Mouse (Mus musculus) myocyte (in vitro differentiated cells): ENCODE measurements at regions not wholly inside any gene's neighbourhood (a gene's known extent, or its start where the extent isn't known, plus 50 kb on each side); places are given as distances from the start of the nearest gene placed in this dataset.

Experiments
- H3K27me3 ChIP-seq: one replicate; pipeline ENCODE4 v1.6.1; 2011; ENCODE audit not compliant: control insufficient read depth, insufficient read depth, insufficient read length
- H3K36me3 ChIP-seq: one replicate; pipeline ENCODE4 v1.6.1; 2011; ENCODE audit not compliant: control insufficient read depth, insufficient read depth
- H3K4me2 ChIP-seq: one replicate; pipeline ENCODE4 v1.6.1; 2011; ENCODE audit warnings: low read depth, control low read depth
- H3K4me3 ChIP-seq: one replicate; pipeline ENCODE4 v1.5.1; 2011; ENCODE audit warnings: mild to moderate bottlenecking, control low read depth, moderate library complexity
- H3K79me2 ChIP-seq: one replicate; pipeline ENCODE4 v1.6.1; 2011; ENCODE audit not compliant: control insufficient read depth, insufficient read depth
- H3ac ChIP-seq: one replicate; pipeline ENCODE4 v1.6.1; 2011; ENCODE audit not compliant: control insufficient read depth, insufficient read length
- CEBPB ChIP-seq: IDR thresholded peaks from 2 replicates; pipeline ENCODE4 v1.6.1; 2011; ENCODE audit warnings: mild to moderate bottlenecking, moderate library complexity; ENCODE audit not compliant: poor library complexity, insufficient read depth, severe bottlenecking
- E2F4 ChIP-seq: IDR thresholded peaks from one replicate; pipeline ENCODE4 v1.6.1; 2011; ENCODE audit warnings: mild to moderate bottlenecking, control low read depth, moderate library complexity; ENCODE audit not compliant: insufficient read depth
- MAX ChIP-seq: IDR thresholded peaks from one replicate; pipeline ENCODE4 v1.6.1; 2011; ENCODE audit warnings: low read depth, mild to moderate bottlenecking, control low read depth
- MYOD1 ChIP-seq, 3 experiments: IDR thresholded peaks; one replicate each; pipeline ENCODE4 v1.6.1; 2011; ENCODE audit warnings: control low read depth in 2 of 3, low read depth in 2 of 3, mild to moderate bottlenecking in 2 of 3, moderate library complexity in 1 of 3; ENCODE audit not compliant: insufficient read length in 2 of 3, control insufficient read depth in 1 of 3
- MYOG ChIP-seq, 3 experiments: IDR thresholded peaks; one replicate each; pipeline ENCODE4 v1.6.1; 2011; ENCODE audit warnings: control low read depth in 2 of 3, low read depth in 2 of 3, mild to moderate bottlenecking in 2 of 3; ENCODE audit not compliant: insufficient read length in 2 of 3, control insufficient read depth in 1 of 3, insufficient read depth in 1 of 3
- POLR2A ChIP-seq: IDR thresholded peaks from one replicate; pipeline ENCODE4 v1.6.1; 2011; ENCODE audit warnings: low read depth, mild to moderate bottlenecking, control low read depth, moderate library complexity; ENCODE audit not compliant: insufficient read length
- POLR2AphosphoS2 ChIP-seq: IDR thresholded peaks from one replicate; pipeline ENCODE4 v1.6.1; 2011; ENCODE audit warnings: low read depth, control low read depth; ENCODE audit not compliant: insufficient read length
- REST ChIP-seq: IDR thresholded peaks from one replicate; pipeline ENCODE4 v1.6.1; 2011; ENCODE audit warnings: mild to moderate bottlenecking, control low read depth, moderate library complexity; ENCODE audit not compliant: insufficient read depth, insufficient read length
- SRF ChIP-seq: IDR thresholded peaks from one replicate; pipeline ENCODE4 v1.6.1; 2011; ENCODE audit warnings: low read depth; ENCODE audit not compliant: control insufficient read depth, insufficient read length
- TCF12 ChIP-seq: IDR thresholded peaks from one replicate; pipeline ENCODE4 v1.6.1; 2011; ENCODE audit warnings: mild to moderate bottlenecking, control low read depth; ENCODE audit not compliant: poor library complexity, insufficient read depth, severe bottlenecking
- TCF3 ChIP-seq: IDR thresholded peaks from one replicate; pipeline ENCODE4 v1.6.1; 2011; ENCODE audit warnings: low read depth, control low read depth; ENCODE audit not compliant: insufficient read length
- USF1 ChIP-seq: IDR thresholded peaks from one replicate; pipeline ENCODE4 v1.6.1; 2011; ENCODE audit warnings: low read depth, mild to moderate bottlenecking, control low read depth, moderate library complexity

DNA sequence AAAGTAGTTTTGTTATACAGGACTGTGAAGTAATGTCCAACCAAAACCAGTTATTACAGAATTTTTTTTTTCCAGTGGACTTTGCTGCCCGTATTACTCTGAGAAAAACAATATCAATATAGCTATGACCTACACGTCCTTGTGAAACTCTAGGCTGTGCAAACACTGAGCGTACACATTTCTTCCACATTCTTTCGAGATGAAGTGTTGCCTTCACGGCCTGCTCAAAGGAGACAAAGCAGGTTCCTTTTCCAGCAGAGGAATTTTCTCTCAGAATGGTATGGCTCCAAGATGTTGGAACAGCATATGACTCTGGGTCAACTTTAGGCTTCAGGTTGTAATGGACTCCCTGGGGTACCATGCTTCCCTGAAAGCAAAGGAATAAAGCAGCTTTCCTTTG lies 463.6 kb downstream of the Epha4 start:
- H3K27me3 ChIP-seq = no peaks in the 10 kb centered on the region
- TF ChIP-seq TCF12 (no peak), USF1 (no peak), POLR2A (no peak), TCF3 (no peak), MAX (no peak), POLR2AphosphoS2 (no peak)
- no peak overlapping the region for H3K4me2 ChIP-seq

DNA sequence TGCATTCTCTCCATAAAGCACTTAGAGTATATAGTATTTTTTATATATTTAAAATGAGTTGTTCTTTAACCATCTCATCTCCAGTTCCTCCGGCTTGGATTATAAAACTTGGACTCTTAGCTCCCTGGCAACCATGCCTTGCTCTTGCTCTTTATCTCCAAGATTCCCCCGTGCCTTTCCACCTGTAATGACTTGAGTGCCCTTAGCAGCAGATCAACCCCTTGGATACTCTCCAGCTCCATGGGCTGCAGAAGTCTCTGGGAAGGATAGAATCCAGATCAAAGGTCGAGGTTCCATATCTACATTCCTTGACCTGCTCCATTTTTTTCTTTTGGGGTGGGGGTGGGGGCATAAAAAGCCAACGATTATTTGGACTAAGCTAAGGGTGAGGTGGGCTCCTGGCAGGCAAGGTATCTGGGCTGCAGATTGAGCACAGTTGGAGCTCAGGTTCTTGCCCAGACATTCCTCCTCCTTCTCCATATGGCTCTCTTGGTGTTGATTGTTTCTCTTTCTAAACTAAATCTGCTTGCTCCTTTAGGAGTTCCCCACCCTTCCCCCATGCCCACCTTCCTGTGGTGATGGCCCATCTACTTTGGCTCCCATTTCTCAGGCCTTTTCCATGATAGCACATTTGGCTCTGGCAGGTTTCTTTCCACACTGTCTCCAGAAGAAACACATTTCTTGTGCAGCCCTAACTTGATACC lies 460.9 kb downstream of the Epha4 start:
- Histone ChIP-seq H3ac (no peak overlapping the region), H3K79me2 (no peaks in the 10 kb centered on the region), H3K27me3 (no peaks in the 10 kb centered on the region), H3K4me2 (no peak overlapping the region), H3K36me3 (no peaks in the 10 kb centered on the region), H3K4me3 (no peak overlapping the region)
- TF ChIP-seq CEBPB (no peak), MYOG (IDR thresholded peaks at IDR 0.05; ENCODE audit: control insufficient read depth in 1 of 3, insufficient read depth in 1 of 3, insufficient read length in 2 of 3, low read depth in 2 of 3) (no peak), USF1 (no peak), TCF12 (no peak), POLR2AphosphoS2 (no peak), POLR2A (no peak), TCF3 (no peak)

More for the DNA sequence above, 463.6 kb downstream of the Epha4 start:
- Histone ChIP-seq H3K4me3 (no peak overlapping the region), H3K36me3 (no peaks in the 10 kb centered on the region), H3ac (no peak overlapping the region), H3K79me2 (no peaks in the 10 kb centered on the region)

DNA sequence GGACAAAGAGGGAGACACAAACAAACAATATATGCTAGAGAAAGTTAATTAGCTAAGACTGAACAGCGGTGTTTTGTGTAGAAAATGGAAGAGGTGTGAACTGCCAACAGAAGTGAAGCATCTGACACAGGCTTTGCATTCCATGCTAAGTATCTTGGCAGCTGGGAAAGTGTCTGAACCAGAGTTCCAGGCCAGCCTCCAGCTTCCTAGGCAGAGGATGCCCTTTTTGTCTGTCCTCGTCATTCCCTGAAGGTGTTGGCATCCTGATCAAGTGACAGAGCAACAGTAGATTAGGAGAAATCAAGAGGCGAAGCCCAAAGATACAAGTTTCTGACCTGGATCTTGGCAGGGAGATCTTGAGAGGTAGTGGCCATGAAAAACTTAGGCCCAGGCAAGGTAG lies 452.4 kb downstream of the Epha4 start:
- Histone ChIP-seq H3K27me3 (no peaks in the 10 kb centered on the region), H3K4me2 (no peak overlapping the region), H3K36me3 (no peaks in the 10 kb centered on the region), H3K4me3 (no peak overlapping the region), H3ac (no peak overlapping the region), H3K79me2 (no peaks in the 10 kb centered on the region)
- TF ChIP-seq CEBPB = no peak
- TF ChIP-seq TCF3 = no peak
- no peak for TF ChIP-seq POLR2A
- TF ChIP-seq TCF12 = no peak
- no peak for TF ChIP-seq MYOG (IDR thresholded peaks at IDR 0.05; ENCODE audit: control insufficient read depth in 1 of 3, insufficient read depth in 1 of 3, insufficient read length in 2 of 3, low read depth in 2 of 3)
- TF ChIP-seq POLR2AphosphoS2 = no peak

DNA sequence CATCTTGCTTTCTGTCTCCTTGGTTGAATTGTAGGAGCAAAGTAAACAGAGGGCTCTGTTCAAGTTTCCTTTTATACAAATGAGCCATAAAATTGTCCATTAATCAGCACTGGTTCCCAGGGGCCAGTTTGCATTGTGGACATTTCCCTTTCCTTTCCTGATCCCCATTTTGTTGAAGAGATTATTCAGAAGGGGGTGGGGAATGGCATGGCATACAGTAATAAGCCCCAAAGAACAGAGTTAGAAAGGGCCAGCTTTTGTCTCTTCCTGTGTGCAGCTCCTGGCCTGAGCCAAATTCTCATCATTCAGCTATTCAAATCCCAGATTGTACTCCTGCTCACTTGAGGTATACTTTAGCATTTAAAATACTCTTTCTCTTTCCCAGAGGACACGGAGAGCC lies 441.8 kb downstream of the Epha4 start:
- Histone ChIP-seq H3ac (no peak overlapping the region), H3K4me3 (no peak overlapping the region), H3K27me3 (no peaks in the 10 kb centered on the region), H3K4me2 (no peak overlapping the region), H3K79me2 (no peaks in the 10 kb centered on the region), H3K36me3 (no peaks in the 10 kb centered on the region)
- TF ChIP-seq TCF3 (no peak), TCF12 (no peak), SRF (no peak), USF1 (no peak)

DNA sequence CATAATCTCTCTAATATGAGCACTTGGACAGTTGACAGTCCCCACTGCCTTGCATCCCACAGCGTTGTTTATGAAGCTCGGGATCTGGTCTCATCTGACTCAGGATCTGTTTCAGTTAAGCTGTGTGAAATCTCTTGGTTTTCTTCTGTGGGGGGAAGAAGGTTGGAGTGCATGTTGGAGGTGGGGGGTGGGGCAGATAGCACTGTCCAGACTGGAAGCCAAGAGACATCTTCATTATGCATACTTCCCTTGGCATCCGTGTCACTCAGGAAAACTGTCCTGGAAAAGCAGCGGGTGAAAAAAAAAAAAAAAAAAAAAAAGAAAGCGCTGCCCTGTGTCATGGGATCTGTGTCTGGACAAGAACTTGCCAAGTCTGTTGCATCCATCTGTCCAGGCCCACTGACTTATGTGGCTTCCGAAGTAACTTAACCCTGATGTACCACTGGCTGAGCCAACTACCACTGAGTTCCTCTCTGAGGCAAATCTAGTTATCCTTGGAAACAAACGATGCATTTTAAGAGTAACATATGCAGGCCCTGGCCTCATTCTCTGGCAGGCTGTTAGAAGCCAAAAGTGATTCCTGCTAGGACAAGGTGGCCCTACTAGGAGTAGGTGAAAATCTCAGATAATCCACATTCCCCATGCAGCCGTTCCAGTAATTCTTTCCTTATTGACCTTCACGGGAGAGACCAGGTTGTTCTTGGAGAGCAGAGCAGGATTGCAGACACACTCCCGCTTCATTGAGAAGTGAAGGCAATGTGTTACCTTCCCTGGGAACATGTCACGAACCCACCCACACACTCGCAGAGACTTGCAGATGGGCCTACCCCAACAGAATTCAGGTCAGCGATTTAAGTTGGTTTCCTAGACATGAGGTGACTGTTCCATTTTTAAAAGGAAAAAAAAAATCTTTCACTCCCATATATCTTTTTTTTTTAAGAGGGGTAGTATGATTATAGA lies 439.7 kb downstream of the Epha4 start:
- Histone ChIP-seq H3K36me3 (no peaks in the 10 kb centered on the region), H3K79me2 (no peaks in the 10 kb centered on the region)

More for the DNA sequence above, 439.7 kb downstream of the Epha4 start:
- TF ChIP-seq CEBPB (no peak), MAX (no peak), POLR2AphosphoS2 (no peak), MYOG (IDR thresholded peaks at IDR 0.05; ENCODE audit: control insufficient read depth in 1 of 3, insufficient read depth in 1 of 3, insufficient read length in 2 of 3, low read depth in 2 of 3) (no peak), POLR2A (no peak), REST (no peak), MYOD1 (IDR thresholded peaks at IDR 0.05; ENCODE audit: control insufficient read depth in 1 of 3, insufficient read length in 2 of 3, low read depth in 2 of 3) (no peak), TCF3 (no peak), SRF (no peak), E2F4 (no peak), TCF12 (no peak), USF1 (no peak)
- no peak overlapping the region for H3K4me3 ChIP-seq
- no peaks in the 10 kb centered on the region for H3K27me3 ChIP-seq
- H3K4me2 ChIP-seq = no peak overlapping the region
- no peak overlapping the region for H3ac ChIP-seq
